Mouse (Mus musculus) cortical plate, adult 2 months (tissue): Measurements from ENCODE around the gene Nbea.

ENCODE experiments used
- CTCF ChIP-seq: fragments of 200-500 bp; IDR thresholded peaks from 2 replicates; pipeline ENCODE4 v1.5.1; 2011; ENCODE audit warnings: mild to moderate bottlenecking, control low read depth, low read length; ENCODE audit not compliant: insufficient read depth; ENCODE audit errors: extremely low read depth
- POLR2A ChIP-seq: fragments of 200-500 bp; IDR thresholded peaks from 2 replicates; pipeline ENCODE4 v1.6.1; 2011; ENCODE audit warnings: mild to moderate bottlenecking, low read length, control low read depth; ENCODE audit not compliant: insufficient read depth; ENCODE audit errors: extremely low read depth

DNA sequence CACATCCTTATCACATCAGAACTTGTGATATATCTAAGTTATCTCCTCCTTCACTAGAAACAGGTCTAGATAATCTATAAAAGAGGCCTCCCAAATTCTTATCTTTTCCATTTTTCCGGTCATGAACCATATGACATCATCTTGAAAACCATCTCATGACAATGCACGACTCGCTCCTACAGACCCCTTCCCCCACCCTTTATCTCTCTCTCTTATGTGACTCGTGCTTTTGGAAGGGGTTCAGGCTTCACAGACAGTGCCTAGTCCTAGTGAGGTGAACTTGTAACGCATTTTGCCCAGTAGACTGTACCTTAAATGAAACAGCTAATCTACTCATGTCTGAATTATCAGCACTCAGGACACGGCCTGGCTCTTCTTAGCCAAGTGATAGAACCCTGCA is 481.9 kb downstream of the Nbea start:
- TF ChIP-seq CTCF (no peak), POLR2A (no peak)
